In genomic region chr8:12387223-12387860, GRCm38 (mm10) we compare ENCODE assay signal across 14 mouse cellular contexts. TPM values are rescaled to one million over a fixed set of nuclear protein-coding genes. Genes with fewer than 3 reads are reported as not detected.
DNase-seq lines count a peak whose midpoint lies in the region; ATAC-seq and TF ChIP-seq lines count a peak whose summit lies in the region.
"Had no signal": no experiment of that assay in that cellular context is flagged by ENCODE, and none has a peak within 500 bp of the region (broad histone marks: within the 10 kb centered on the region; RNA-seq: fewer than 3 reads in every experiment).

No protein-coding gene starts in this region.

- no peak for TF ChIP-seq CTCF in liver, postnatal 0 days (IDR thresholded peaks at IDR 0.05; ENCODE audit: low read depth)

- H3K9ac ChIP-seq in forebrain, embryonic 13.5 days: peak overlapping the region; percentile 91
- H3K9ac ChIP-seq in hindbrain, embryonic 16.5 days (ENCODE audit: low read depth, low read length): no peak overlapping the region
- H3K9ac ChIP-seq in liver, postnatal 0 days (replicated peaks): no peak overlapping the region
- H3K9ac ChIP-seq: liver, embryonic 15.5 days had no signal

- 7% methylated on average over 13 of the region's 13 CpGs for WGBS in forebrain, embryonic 13.5 days
- WGBS in hindbrain, embryonic 16.5 days: 12% methylated on average over 13 of the region's 13 CpGs
- WGBS in liver, postnatal 0 days (ENCODE audit: insufficient replicate concordance): under 1% methylated on average over 13 of the region's 13 CpGs

- no peak for ATAC-seq in forebrain, embryonic 13.5 days
- ATAC-seq in hindbrain, embryonic 16.5 days: no peak
- ATAC-seq in liver, postnatal 0 days: no peak
- ATAC-seq: CD4-positive, CD25-positive, alpha-beta regulatory T cell, adult 4 months had no signal

- H3K9me3 ChIP-seq in forebrain, embryonic 13.5 days (replicated peaks): no peaks in the 10 kb centered on the region
- no peaks in the 10 kb centered on the region for H3K9me3 ChIP-seq in hindbrain, embryonic 16.5 days (ENCODE audit: control insufficient read depth, low read length)
- H3K9me3 ChIP-seq in liver, postnatal 0 days (ENCODE audit: low read length): no peaks in the 10 kb centered on the region
- H3K9me3 ChIP-seq: liver, embryonic 15.5 days had no signal

- H3K36me3 ChIP-seq in forebrain, embryonic 13.5 days (ENCODE audit: poor library complexity, severe bottlenecking): no peaks in the 10 kb centered on the region
- H3K36me3 ChIP-seq in hindbrain, embryonic 16.5 days (ENCODE audit: control insufficient read depth, insufficient read depth, low read length): no peaks in the 10 kb centered on the region
- no peaks in the 10 kb centered on the region for H3K36me3 ChIP-seq in liver, postnatal 0 days (replicated peaks; ENCODE audit: insufficient read depth, low read length)
- H3K36me3 ChIP-seq: liver, embryonic 15.5 days had no signal

- peak; percentile 19 for DNase-seq in testis, postnatal 10 days (ENCODE audit: low spot score)
- no peak for DNase-seq in testis, postnatal 14 days (ENCODE audit: low spot score)
- no peak for DNase-seq in liver, postnatal 0 days
- DNase-seq in gastrocnemius, postnatal 36 days: no peak
- no peak for DNase-seq in ovary, postnatal 36 days (ENCODE audit: low spot score)
- DNase-seq: cerebellum, adult 11 months; heart, postnatal 4 days; kidney, adult 8-10 months; lung, postnatal 4 days had no signal

- intact Hi-C loops in gastrocnemius, postnatal 36 days (cut with DNase I): no loop called here

- H3K4me1 ChIP-seq in forebrain, embryonic 13.5 days: peaks cover 94% of the 10 kb centered on the region
- H3K4me1 ChIP-seq in hindbrain, embryonic 16.5 days (ENCODE audit: control insufficient read depth, insufficient read depth, low read depth, low read length): peaks cover 9% of the 10 kb centered on the region; the same call in 1 of the 2 replicates
- H3K4me1 ChIP-seq in liver, postnatal 0 days (ENCODE audit: insufficient read depth): 0 out of 2 replicates have a peak, but pooled peaks cover 3% of the 10 kb centered on the region

- H3K27ac ChIP-seq in forebrain, embryonic 13.5 days: peak overlapping the region; percentile 97
- H3K27ac ChIP-seq in hindbrain, embryonic 16.5 days (ENCODE audit: low read depth, low read length): no peak overlapping the region
- H3K27ac ChIP-seq in liver, postnatal 0 days (ENCODE audit: low read depth): no peak overlapping the region
- H3K27ac ChIP-seq: liver, embryonic 15.5 days had no signal

- peak overlapping the region; percentile 88 for H3K4me2 ChIP-seq in forebrain, embryonic 13.5 days
- H3K4me2 ChIP-seq in hindbrain, embryonic 16.5 days (ENCODE audit: low read length): peak overlapping the region; percentile 2
- no peak overlapping the region for H3K4me2 ChIP-seq in liver, postnatal 0 days (ENCODE audit: low read depth, low read length)
- H3K4me2 ChIP-seq: heart, embryonic 11.5 days; liver, embryonic 15.5 days had no signal

- TF ChIP-seq EP300 in liver, postnatal 0 days (IDR thresholded peaks at IDR 0.05; ENCODE audit: low read depth): no peak

- H3K27me3 ChIP-seq in forebrain, embryonic 13.5 days: peaks cover 67% of the 10 kb centered on the region
- peaks cover 40% of the 10 kb centered on the region for H3K27me3 ChIP-seq in hindbrain, embryonic 16.5 days (replicated peaks; ENCODE audit: control insufficient read depth, insufficient read depth, low read length)
- peaks cover 99% of the 10 kb centered on the region for H3K27me3 ChIP-seq in liver, postnatal 0 days (ENCODE audit: insufficient read depth, low read length)

- H3K4me3 ChIP-seq in forebrain, embryonic 13.5 days: peak overlapping the region; percentile 59
- H3K4me3 ChIP-seq in hindbrain, embryonic 16.5 days (ENCODE audit: low read length): no peak overlapping the region
- no peak overlapping the region for H3K4me3 ChIP-seq in liver, postnatal 0 days (ENCODE audit: low read depth, low read length)
- H3K4me3 ChIP-seq: liver, embryonic 15.5 days had no signal

RNA-seq across cellular contexts. Expression of gene Sox1, which starts 7.8 kb away (rescaled TPM):
- polyA plus RNA-seq in forebrain, embryonic 13.5 days (2015; fragmentation: Nextera tagmentation; extraction: Ambion mirVana): 7.7 and 8.8 TPM in 2 replicates
- 1.2 and 1.4 TPM in 2 replicates for polyA plus RNA-seq in hindbrain, embryonic 16.5 days (2015; fragmentation: Nextera tagmentation; extraction: Ambion mirVana)
- polyA plus RNA-seq in liver, postnatal 0 days (2015; fragmentation: Nextera tagmentation; extraction: Ambion mirVana): not detected in 2 replicates
- not detected for total RNA-seq in gastrocnemius, postnatal 36 days (2021)
- total RNA-seq: heart, postnatal 4 days had no signal
- polyA plus RNA-seq: CD4-positive, CD25-positive, alpha-beta regulatory T cell, adult 4 months; heart, embryonic 11.5 days; liver, embryonic 15.5 days had no signal
